Mouse (Mus musculus): ENCODE results near the gene Rab3gap1.

The Rab3gap1 gene

DNA sequence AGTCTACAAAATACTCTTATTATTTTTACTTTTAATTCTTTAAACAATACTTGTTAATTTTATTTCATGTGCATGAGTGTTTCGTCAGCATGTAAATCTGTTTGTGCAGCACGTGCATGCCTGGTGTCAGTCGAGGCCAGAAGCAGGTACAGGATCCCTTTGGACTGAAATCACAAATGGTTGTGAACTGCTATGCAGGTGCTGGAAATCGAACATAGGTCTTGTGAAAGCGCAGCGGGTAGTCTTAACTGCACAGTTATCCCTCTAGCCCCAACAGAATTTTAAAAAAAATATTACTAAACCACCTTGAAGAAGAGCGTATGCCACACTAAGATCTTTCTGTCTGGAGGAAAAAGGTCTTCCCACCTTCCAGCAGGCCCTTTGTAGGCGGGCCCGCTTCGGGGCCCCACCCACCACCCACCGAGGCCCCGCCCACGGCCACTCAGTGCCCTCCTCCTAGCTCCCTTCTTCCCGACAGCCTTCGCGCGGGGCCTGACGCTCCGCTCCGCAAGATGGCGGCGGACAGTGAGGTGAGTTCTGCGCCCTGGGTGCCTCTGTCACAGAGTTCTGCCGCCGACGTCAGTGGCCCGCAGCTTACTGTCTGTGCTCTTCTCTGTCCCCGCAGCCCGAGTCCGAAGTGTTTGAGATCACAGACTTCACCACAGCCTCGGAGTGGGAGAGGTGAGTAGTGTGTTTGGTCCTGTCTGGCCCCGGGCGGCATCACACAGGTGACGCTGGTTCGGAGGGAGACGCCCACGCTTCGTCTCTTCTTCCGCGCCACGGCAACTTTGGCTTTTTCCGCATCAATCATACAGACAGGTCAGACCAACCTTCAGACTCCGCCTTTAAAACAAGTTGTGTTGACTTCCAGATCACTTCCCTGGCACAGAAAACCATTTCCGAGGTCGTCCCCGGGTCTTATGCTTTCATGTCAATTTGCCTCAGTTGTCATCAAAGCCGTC lies at the start of gene Rab3gap1:
Gene Rab3gap1, plus strand, starts transcription at position 474 of the 962 bp plus-strand sequence.
- peak; percentile 94 for DNase-seq

DNA sequence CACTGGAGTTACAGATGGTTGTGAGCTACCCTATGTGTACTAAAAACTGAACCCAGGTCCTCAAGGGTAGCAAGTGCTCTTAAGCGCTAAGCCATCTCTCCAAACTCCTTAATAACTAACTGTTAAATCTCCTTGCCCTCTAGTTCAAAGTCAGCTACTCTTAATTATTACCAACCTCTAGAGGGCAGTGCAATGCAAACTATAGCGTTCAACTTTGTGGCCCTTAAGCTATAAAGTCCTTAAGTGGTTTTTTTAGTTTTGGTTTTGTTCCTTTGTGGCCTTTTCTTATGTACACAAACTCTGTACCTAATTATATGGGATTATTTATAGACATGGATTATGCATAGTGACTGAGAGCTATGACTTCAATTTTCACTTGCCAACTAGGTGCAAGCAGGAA lies 41.2 kb upstream of the Rab3gap1 start:
- DNase-seq: peak; percentile 62

GRCm38 (mm10) chr1:127830215-127830921 lies 38.2 kb upstream of the Rab3gap1 start:
- DNase-seq: no peak

GRCm38 (mm10) chr1:127833714-127834113 lies 34.9 kb upstream of the Rab3gap1 start:
- DNase-seq: no peak

- no peak for DNase-seq
These were observed 34.4 kb upstream of the Rab3gap1 start for GRCm38 (mm10) chr1:127834202-127834601.

DNA sequence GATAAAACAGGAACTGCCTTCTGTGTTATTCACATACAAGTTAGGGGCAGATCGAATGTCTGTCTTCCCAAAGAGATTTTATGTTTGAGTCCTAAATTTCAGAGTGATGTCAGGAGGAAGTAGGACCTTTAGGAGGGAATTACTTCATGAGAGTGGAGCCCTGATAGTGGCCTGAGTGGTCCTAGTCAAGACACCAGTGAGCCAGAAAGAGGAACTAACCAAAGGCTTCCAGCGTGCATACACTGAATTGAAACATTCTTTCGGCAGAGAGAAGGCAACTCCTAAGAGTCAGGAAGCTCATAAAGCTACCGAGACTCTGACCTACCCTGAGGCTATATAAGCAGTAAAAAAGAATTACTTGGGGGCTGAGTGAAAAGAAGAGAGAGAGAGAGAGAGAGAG lies 32.0 kb upstream of the Rab3gap1 start:
- no peak for DNase-seq

- DNase-seq: no peak
These were observed 30.0 kb upstream of the Rab3gap1 start for GRCm38 (mm10) chr1:127838602-127839001.

GRCm38 (mm10) chr1:127845472-127845871 lies 23.1 kb upstream of the Rab3gap1 start:
- no peak for DNase-seq

- DNase-seq: no peak
These were observed 18.4 kb upstream of the Rab3gap1 start for GRCm38 (mm10) chr1:127850075-127850610.

GRCm38 (mm10) chr1:127854486-127855222 lies 13.9 kb upstream of the Rab3gap1 start, which contains the start of gene Map3k19:
Gene Map3k19, minus strand, starts transcription at chr1:127855031.
- peak; percentile 13 for DNase-seq

- no peak for DNase-seq
These were observed 9.5 kb upstream of the Rab3gap1 start for GRCm38 (mm10) chr1:127858945-127859648.

- DNase-seq: no peak
These were observed 8.7 kb upstream of the Rab3gap1 start for GRCm38 (mm10) chr1:127859799-127860400.

DNA sequence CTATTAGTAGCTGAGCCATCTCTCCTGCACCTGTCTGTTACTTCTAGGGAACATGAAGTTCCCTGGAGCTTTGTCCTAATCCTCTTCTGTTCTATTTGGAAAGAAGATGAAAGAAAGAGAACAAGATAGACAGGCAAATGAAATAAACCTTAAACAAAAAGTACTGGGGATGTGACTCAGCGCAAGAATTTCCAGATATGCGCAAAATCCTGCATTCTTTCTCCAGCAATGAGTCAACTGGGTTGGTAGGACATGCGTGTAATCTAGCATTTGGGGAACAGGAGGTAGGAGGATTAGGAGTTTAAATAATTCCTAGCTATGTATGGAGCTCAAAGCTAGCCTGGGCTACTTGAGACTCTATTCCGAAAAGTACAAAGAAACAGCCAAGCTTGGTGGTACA lies 8.1 kb upstream of the Rab3gap1 start:
- no peak for DNase-seq

GRCm38 (mm10) chr1:127861900-127862299 lies 6.7 kb upstream of the Rab3gap1 start:
- DNase-seq: no peak

DNA sequence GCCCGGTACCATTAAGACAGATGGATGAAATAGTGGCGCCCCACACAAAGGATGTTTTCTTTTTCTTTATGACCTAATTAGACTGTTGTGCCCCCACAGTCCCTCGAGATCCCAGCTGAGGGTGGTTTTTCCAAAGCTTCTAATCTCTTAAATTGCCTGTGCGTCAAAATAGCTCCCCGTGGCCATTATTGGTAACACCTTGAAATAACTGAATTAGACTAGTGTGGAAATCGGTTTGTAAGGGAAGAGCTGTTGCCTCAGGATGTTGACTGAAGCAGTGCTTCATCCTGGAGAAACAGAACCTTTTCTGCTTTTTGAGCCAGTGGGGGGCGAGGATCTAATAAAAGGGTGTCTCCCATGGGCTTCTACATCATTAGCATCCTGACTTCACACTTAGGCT lies 4.8 kb upstream of the Rab3gap1 start:
- DNase-seq: no peak

DNA sequence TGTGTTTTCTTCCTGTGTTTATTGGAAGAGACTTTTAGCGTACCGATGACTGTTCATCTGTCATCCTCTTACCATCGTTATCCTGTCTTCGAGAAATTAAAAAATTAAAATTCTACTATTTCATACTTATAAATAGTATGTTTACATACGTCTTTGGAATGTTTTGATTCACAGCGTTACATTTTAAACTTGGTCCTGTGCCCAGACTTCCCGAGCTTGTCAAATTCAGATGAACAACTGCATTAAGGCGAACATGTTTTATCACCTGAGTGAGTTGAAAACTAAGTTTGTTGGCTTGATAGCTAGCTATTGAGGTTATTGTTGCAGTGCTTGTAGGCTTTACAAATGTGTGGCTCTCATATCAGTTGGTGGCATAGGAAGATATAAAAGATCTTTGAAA lies 703 bp downstream of the Rab3gap1 start:
- DNase-seq: peak; percentile 16

- DNase-seq: no peak
These were observed 30.8 kb downstream of the Rab3gap1 start for GRCm38 (mm10) chr1:127899401-127899800.

DNA sequence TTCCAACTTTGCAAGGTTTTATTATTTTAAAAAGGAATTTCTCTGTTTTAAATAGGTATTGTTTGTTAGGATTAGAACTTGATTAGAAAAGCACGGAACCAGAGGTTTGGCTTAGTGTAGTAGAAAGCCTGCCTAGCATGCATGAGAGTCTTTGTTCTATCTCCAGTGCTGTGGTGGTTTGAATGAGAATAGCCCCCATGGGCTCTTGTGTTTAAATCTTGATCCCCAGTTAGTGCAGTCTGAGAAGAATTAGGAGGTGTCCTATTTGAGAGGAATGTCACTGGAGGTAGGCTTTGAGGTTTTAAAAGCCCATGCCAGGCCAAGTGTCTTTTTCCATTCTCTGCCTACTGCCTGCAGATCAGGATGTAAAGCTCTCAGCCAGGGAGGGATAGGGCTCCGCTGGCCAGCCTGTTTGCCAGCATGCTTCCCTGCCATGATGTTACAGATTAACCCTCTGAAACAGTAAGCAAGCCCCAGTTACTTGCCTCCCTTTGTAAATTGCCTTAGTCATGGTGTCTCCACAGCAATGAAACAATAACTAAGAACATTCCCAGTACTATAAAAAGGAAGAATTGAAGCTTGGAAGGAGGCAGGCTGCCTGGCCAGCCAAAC lies 36.3 kb downstream of the Rab3gap1 start:
- DNase-seq: no peak

- DNase-seq: peak; percentile 45
These were observed 44.5 kb downstream of the Rab3gap1 start for GRCm38 (mm10) chr1:127913116-127913515.

GRCm38 (mm10) chr1:127915316-127915715 lies 46.7 kb downstream of the Rab3gap1 start:
- no peak for DNase-seq

DNA sequence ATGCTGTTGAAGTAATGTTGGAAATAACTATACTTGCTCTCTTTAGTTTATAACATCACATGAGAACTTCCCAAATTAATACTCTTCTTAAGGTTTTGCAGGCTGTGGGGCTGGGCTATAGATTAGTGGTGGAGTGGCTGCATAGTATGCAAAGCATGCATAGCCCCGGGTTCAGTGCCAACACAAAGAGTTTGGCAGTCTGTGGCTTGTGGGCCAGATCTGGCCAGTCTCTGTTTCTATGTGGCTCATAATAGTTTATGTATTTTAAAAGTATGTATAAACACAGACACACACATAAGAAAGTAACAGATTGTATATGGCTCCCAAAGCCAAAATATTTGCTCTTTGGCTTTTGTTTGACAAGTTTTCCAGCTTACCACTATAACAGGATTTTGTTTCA lies 47.2 kb downstream of the Rab3gap1 start:
- DNase-seq: no peak

All from lung, postnatal 10 days (tissue).